Mouse (Mus musculus) ES-E14 (cell line): Measurements from ENCODE around the gene Mest. TPM values are rescaled to one million over a fixed set of nuclear protein-coding genes. Genes with fewer than 3 reads are reported as not detected.
A peak's percentile ranks its signal among the peaks of the same experiment; 100 is the strongest.

Experiments used
- DNase-seq: peaks from one replicate; pipeline ENCODE4 v3.0.0-alpha.2; 2013; ENCODE audit warnings: low read depth, low spot score
- H3K27ac ChIP-seq: 2 replicates; pipeline ENCODE4 v1.5.1; 2012; ENCODE audit warnings: low read depth, mild to moderate bottlenecking, low read length, moderate library complexity, mixed read lengths; ENCODE audit not compliant: poor library complexity, insufficient read depth, severe bottlenecking
- H3K36me3 ChIP-seq: 2 replicates; pipeline ENCODE4 v1.6.1; 2012; ENCODE audit warnings: mild to moderate bottlenecking, low read length, moderate library complexity, mixed read lengths; ENCODE audit not compliant: control insufficient read depth, poor library complexity, insufficient read depth, severe bottlenecking
- H3K4me1 ChIP-seq, 2 experiments: fragments of 150-350 bp in 1 of 2; sonication (generic) in 1 of 2; 2 replicates each; pipeline ENCODE4 v1.6.1; 2012; ENCODE audit warnings: low read length in 2 of 2, mild to moderate bottlenecking in 1 of 2, mixed read lengths in 1 of 2; ENCODE audit not compliant: control insufficient read depth in 2 of 2, insufficient read depth in 2 of 2, poor library complexity in 1 of 2
- H3K4me3 ChIP-seq, 2 experiments: fragments of 150-350 bp in 1 of 2; sonication (generic) in 1 of 2; 2 replicates each; pipeline ENCODE4 v1.5.1; 2012; ENCODE audit warnings: low read length in 2 of 2, low read depth in 1 of 2, mild to moderate bottlenecking in 1 of 2, mixed read lengths in 1 of 2; ENCODE audit not compliant: insufficient read depth in 1 of 2, poor library complexity in 1 of 2, severe bottlenecking in 1 of 2
- H3K9ac ChIP-seq: 2 replicates; pipeline ENCODE4 v1.6.1; 2012; ENCODE audit warnings: low read depth, mild to moderate bottlenecking, low read length, mixed read lengths; ENCODE audit not compliant: poor library complexity, insufficient read depth, severe bottlenecking
- H3K9me3 ChIP-seq: fragments of 150-350 bp; sonication (generic); 2 replicates; pipeline ENCODE4 v1.6.1; 2012; ENCODE audit warnings: low read depth, mild to moderate bottlenecking, low read length; ENCODE audit not compliant: control insufficient read depth, insufficient read depth
- CHD2 ChIP-seq: IDR thresholded peaks from 2 replicates; pipeline ENCODE4 v1.6.1; 2014; ENCODE audit warnings: mild to moderate bottlenecking, low read depth, low read length, inconsistent platforms
- HCFC1 ChIP-seq: IDR thresholded peaks from 2 replicates; pipeline ENCODE4 v1.6.1; 2012; ENCODE audit warnings: low read length, inconsistent platforms, borderline replicate concordance; ENCODE audit not compliant: insufficient read depth
- MAFK ChIP-seq: IDR thresholded peaks from 2 replicates; pipeline ENCODE4 v1.6.1; 2014; ENCODE audit warnings: mild to moderate bottlenecking, low read depth, low read length, inconsistent platforms; ENCODE audit not compliant: insufficient read depth
- ZC3H11A ChIP-seq: IDR thresholded peaks from 2 replicates; pipeline ENCODE4 v1.6.1; 2012; ENCODE audit warnings: low read depth, mild to moderate bottlenecking, inconsistent platforms, low read length, borderline replicate concordance
- ZNF384 ChIP-seq: IDR thresholded peaks from 2 replicates; pipeline ENCODE4 v1.6.1; 2012; ENCODE audit warnings: low read depth, low read length, inconsistent platforms
- in situ Hi-C, 2 experiments: fragments of 600-800 bp; cut with MboI; formaldehyde crosslinking; loops; one replicate each; pipeline ENCODE4 v1.15.1; 2025; ENCODE audit warnings: low sequenced_read_pairs in 2 of 2, inconsistent platforms in 1 of 2; ENCODE audit not compliant: unreplicated experiment in 2 of 2
- total RNA-seq: library from RNA; depleted of rRNA; stranded (reverse); fragments of 300-350 nt; gene quantifications from 2 replicates; pipeline ENCODE4 v1.2.3, GENCODE M21; 2012

The Mest gene
- total RNA-seq, 1 experiment = 223 TPM

DNA sequence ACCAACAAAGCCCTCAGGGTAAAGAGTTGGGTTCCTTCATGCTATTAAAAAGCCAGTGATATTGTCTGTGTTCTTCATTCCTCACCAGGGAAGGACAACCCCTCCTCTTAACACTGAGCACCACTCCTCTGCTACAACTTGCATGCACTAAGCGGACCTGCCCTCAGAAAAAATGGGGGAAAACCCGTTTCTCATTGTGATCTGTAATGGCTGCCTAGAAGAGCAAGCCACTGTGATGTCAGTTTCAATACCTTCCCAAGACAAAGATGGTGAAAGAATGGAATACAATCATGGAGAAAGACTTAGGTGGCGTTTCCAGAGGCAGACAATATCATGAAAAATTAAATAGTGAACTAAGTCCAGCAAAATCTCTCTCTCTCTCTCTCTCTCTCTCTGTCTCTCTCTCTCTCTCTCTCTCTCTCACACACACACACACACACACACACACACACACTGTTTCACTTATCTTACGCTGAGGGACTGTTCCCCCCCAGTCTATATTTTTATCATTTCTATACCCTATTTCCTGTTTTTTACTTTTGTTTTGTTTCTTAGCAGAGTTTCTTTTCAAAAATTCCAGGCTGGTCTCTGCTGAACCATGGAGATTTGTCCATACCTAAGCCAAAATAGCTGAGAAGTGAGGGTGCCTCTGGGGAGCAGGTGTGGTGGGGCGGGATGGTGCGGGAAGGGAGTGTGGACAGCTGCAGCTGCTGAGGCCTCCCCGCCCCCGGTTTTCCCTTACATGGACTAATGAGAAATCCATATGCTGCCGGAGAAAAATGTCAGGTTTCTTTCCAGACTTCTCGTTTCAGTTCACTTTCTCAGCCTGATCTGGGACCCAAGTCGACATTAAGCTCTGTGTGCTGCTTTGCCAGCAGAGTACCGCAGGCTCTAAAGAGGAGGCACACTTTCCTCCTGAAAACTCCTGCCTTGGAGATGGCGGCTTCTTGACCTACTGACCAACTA is 41.1 kb upstream of the Mest start:
- peaks cover 0 to 5% of the 10 kb centered on the region in 2 experiments; a peak in 2 of 4 replicates for H3K4me1 ChIP-seq
- no peaks in the 10 kb centered on the region; the same call in 1 of the 2 replicates for H3K36me3 ChIP-seq
- H3K4me3 ChIP-seq = no peak overlapping the region
- 0 out of 2 replicates have a peak overlapping the region, but pooled peaks have one; percentile 28 for H3K27ac ChIP-seq
- H3K9me3 ChIP-seq = no peaks in the 10 kb centered on the region
- TF ChIP-seq HCFC1 = no peak
- no peak for TF ChIP-seq ZNF384
- no peak for TF ChIP-seq MAFK
- no peak for TF ChIP-seq ZC3H11A
- TF ChIP-seq CHD2 = no peak
- H3K9ac ChIP-seq = no peak overlapping the region
- in situ Hi-C loops = no loop called here
- DNase-seq = no peak

DNA sequence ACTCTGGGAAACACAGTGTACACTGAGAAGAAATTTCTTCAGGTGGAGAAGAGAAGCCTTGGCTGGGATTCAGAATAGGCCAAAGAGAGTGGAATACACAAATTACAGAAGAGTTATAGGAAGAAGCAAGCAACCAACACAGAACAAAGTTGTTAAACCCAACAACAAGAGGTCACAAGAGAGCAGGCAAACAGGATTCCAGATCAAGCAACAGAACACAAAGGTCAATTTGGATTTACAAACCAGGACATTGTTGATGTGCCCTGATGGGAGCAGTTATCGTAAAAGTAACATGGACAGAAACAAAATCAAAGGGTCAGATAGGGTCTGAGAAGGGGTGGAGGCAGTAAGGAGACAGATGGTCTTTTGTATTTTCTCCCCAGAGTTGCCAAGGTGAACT is 38.8 kb upstream of the Mest start:
- Histone ChIP-seq H3K4me3 (no peak overlapping the region), H3K27ac (no peak overlapping the region), H3K9me3 (no peaks in the 10 kb centered on the region), H3K36me3 (no peaks in the 10 kb centered on the region), H3K9ac (no peak overlapping the region), H3K4me1 (peaks cover 0 to 5% of the 10 kb centered on the region in 2 experiments; a peak in 2 of 4 replicates)
- TF ChIP-seq MAFK (no peak), HCFC1 (no peak), ZNF384 (no peak), CHD2 (no peak), ZC3H11A (no peak)
- DNase-seq = no peak
- in situ Hi-C loops = no loop called here

DNA sequence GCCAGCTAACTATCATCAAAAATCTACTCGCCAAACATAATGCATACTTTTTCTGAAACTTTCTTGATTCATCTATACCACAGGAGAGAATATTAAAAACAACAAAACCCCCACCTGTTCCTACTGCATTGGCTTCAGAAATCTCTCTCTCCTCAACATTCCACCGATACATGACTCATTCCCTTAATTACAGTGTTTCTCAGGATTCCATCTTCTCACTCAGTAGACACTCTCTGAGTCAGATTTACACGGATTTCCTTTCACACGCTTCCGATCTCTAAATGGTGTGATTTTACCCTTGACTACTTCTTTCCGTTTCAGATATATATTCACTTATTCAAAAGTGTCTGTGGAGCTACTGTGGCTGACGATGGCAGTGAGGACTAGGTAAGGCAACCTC is 36.1 kb upstream of the Mest start:
- no peak for DNase-seq
- TF ChIP-seq MAFK (no peak), ZC3H11A (no peak), HCFC1 (no peak), ZNF384 (no peak), CHD2 (no peak)
- Histone ChIP-seq H3K4me3 (no peak overlapping the region), H3K9me3 (no peaks in the 10 kb centered on the region), H3K36me3 (no peaks in the 10 kb centered on the region), H3K4me1 (peaks cover 0 to 5% of the 10 kb centered on the region in 2 experiments; a peak in 2 of 4 replicates), H3K27ac (no peak overlapping the region), H3K9ac (no peak overlapping the region)
- in situ Hi-C loops = no loop called here

DNA sequence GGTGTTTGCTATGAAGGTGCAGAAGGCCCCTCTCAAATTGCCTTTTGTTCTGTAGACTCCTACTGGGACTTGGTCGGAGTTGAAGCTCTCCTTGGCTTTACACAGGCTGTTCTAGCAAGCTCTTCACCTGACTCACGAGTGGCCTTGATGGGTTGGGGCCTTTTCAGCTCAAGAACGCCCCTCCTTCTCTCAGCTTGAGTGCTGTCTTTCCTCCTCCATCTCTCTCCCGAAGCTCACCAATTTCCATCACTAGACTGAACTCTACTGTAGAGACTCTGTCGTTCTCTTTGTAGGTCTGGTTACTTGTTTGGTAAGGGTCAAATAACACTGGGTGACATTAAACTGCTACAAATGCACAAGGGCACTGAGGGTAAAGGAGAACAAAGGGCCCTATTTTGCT is 30.5 kb upstream of the Mest start:
- no peaks in the 10 kb centered on the region for H3K9me3 ChIP-seq
- peaks cover 2 to 5% of the 10 kb centered on the region in 2 experiments; a peak in 3 of 4 replicates for H3K4me1 ChIP-seq
- peak; percentile 12 for DNase-seq
- peak overlapping the region; percentile 95 for H3K9ac ChIP-seq
- in situ Hi-C loops = no loop called here
- H3K36me3 ChIP-seq = no peaks in the 10 kb centered on the region
- no peak overlapping the region for H3K27ac ChIP-seq
- TF ChIP-seq MAFK (no peak), CHD2 (no peak), ZC3H11A (no peak), ZNF384 (no peak), HCFC1 (no peak)
- peak overlapping the region; percentile 66 to 86 for H3K4me3 ChIP-seq
